Mouse (Mus musculus): Measurements from ENCODE around the gene Blvrb. TPM values are rescaled to one million over a fixed set of nuclear protein-coding genes. Genes with fewer than 3 reads are reported as not detected.
A peak's percentile ranks its signal among the peaks of the same experiment; 100 is the strongest.

The Blvrb gene
- polyA plus RNA-seq, 1 experiment from 2014 or later, result 34.4 TPM

- H3K36me3 ChIP-seq (ENCODE audit: control insufficient read depth, insufficient read depth, low read length), result no peaks in the 10 kb centered on the region
- peak; percentile 55 for DNase-seq (ENCODE audit: low spot score)
- no peak overlapping the region for H3K27ac ChIP-seq (ENCODE audit: low read depth, low read length)
- H3K4me1 ChIP-seq (replicated peaks; ENCODE audit: control insufficient read depth, insufficient read depth, low read length), result peaks cover 10% of the 10 kb centered on the region; the same call in 1 of the 2 replicates
- peak overlapping the region; percentile 54 for H3K4me3 ChIP-seq (ENCODE audit: low read depth, low read length)
- H3K4me2 ChIP-seq (ENCODE audit: low read depth, low read length, severe bottlenecking), result peak overlapping the region; percentile 88
- WGBS, result 2% methylated on average over 18 of the region's 18 CpGs
- H3K9ac ChIP-seq (ENCODE audit: low read length), result peak overlapping the region; percentile 64
- H3K27me3 ChIP-seq (ENCODE audit: control insufficient read depth, insufficient read depth, low read length), result peaks cover 26% of the 10 kb centered on the region
- ATAC-seq (replicated peaks; ENCODE audit: low FRiP score), result no peak
- no peaks in the 10 kb centered on the region; the same call in 1 of the 2 replicates for H3K9me3 ChIP-seq (ENCODE audit: control insufficient read depth, low read length)
Measured at GRCm38 (mm10) chr7:27446051-27446450, 1.7 kb upstream of the Blvrb start.

- ATAC-seq (replicated peaks; ENCODE audit: low FRiP score) (peak; percentile 31), DNase-seq (ENCODE audit: low spot score) (peak; percentile 66)
- Histone ChIP-seq H3K4me1 (replicated peaks; ENCODE audit: control insufficient read depth, insufficient read depth, low read length) (peaks cover 10% of the 10 kb centered on the region; the same call in 1 of the 2 replicates), H3K9ac (ENCODE audit: low read length) (peak overlapping the region; percentile 64), H3K9me3 (ENCODE audit: control insufficient read depth, low read length) (no peaks in the 10 kb centered on the region; the same call in 1 of the 2 replicates), H3K27me3 (ENCODE audit: control insufficient read depth, insufficient read depth, low read length) (peaks cover 26% of the 10 kb centered on the region), H3K4me2 (ENCODE audit: low read depth, low read length, severe bottlenecking) (peak overlapping the region; percentile 93), H3K36me3 (ENCODE audit: control insufficient read depth, insufficient read depth, low read length) (no peaks in the 10 kb centered on the region), H3K27ac (ENCODE audit: low read depth, low read length) (no peak overlapping the region), H3K4me3 (ENCODE audit: low read depth, low read length) (peak overlapping the region; percentile 54)
- WGBS, result 8% methylated on average over 48 of the region's 53 CpGs
Measured at GRCm38 (mm10) chr7:27446521-27447418, 1.0 kb upstream of the Blvrb start.

GRCm38 (mm10) chr7:27448421-27449206 is 836 bp downstream of the Blvrb start:
- 54% methylated on average over 15 of the region's 15 CpGs for WGBS
- Histone ChIP-seq H3K9ac (ENCODE audit: low read length) (peak overlapping the region; percentile 50), H3K4me1 (replicated peaks; ENCODE audit: control insufficient read depth, insufficient read depth, low read length) (peaks cover 10% of the 10 kb centered on the region; the same call in 1 of the 2 replicates), H3K27ac (ENCODE audit: low read depth, low read length) (no peak overlapping the region), H3K36me3 (ENCODE audit: control insufficient read depth, insufficient read depth, low read length) (no peaks in the 10 kb centered on the region), H3K4me2 (ENCODE audit: low read depth, low read length, severe bottlenecking) (peak overlapping the region; percentile 93), H3K9me3 (ENCODE audit: control insufficient read depth, low read length) (no peaks in the 10 kb centered on the region; the same call in 1 of the 2 replicates), H3K27me3 (ENCODE audit: control insufficient read depth, insufficient read depth, low read length) (peaks cover 26% of the 10 kb centered on the region), H3K4me3 (ENCODE audit: low read depth, low read length) (peak overlapping the region; percentile 49)
- no peak; the same call in 1 of the 2 replicates for ATAC-seq (replicated peaks; ENCODE audit: low FRiP score)
- no peak for DNase-seq (ENCODE audit: low spot score)

- Histone ChIP-seq H3K9ac (ENCODE audit: low read length) (no peak overlapping the region), H3K4me2 (ENCODE audit: low read depth, low read length, severe bottlenecking) (no peak overlapping the region), H3K9me3 (ENCODE audit: control insufficient read depth, low read length) (no peaks in the 10 kb centered on the region; the same call in 1 of the 2 replicates), H3K27me3 (ENCODE audit: control insufficient read depth, insufficient read depth, low read length) (peaks cover 26% of the 10 kb centered on the region), H3K27ac (ENCODE audit: low read depth, low read length) (no peak overlapping the region), H3K4me3 (ENCODE audit: low read depth, low read length) (no peak overlapping the region), H3K4me1 (replicated peaks; ENCODE audit: control insufficient read depth, insufficient read depth, low read length) (peaks cover 10% of the 10 kb centered on the region; the same call in 1 of the 2 replicates), H3K36me3 (ENCODE audit: control insufficient read depth, insufficient read depth, low read length) (no peaks in the 10 kb centered on the region)
- ATAC-seq (replicated peaks; ENCODE audit: low FRiP score), result no peak
- DNase-seq (ENCODE audit: low spot score), result no peak
- 56% methylated on average over 10 of the region's 10 CpGs for WGBS
Measured at GRCm38 (mm10) chr7:27449256-27449862, 1.6 kb downstream of the Blvrb start.

GRCm38 (mm10) chr7:27451359-27451758 is 3.6 kb downstream of the Blvrb start:
- WGBS, result 95% methylated on average over 2 of the region's 2 CpGs
- H3K4me3 ChIP-seq (ENCODE audit: low read depth, low read length), result no peak overlapping the region

GRCm38 (mm10) chr7:27452206-27452770 is 4.5 kb downstream of the Blvrb start:
- DNase-seq (ENCODE audit: low spot score) (no peak), ATAC-seq (replicated peaks; ENCODE audit: low FRiP score) (no peak)
- Histone ChIP-seq H3K9me3 (ENCODE audit: control insufficient read depth, low read length) (no peaks in the 10 kb centered on the region), H3K27ac (ENCODE audit: low read depth, low read length) (no peak overlapping the region), H3K9ac (ENCODE audit: low read length) (no peak overlapping the region), H3K4me2 (ENCODE audit: low read depth, low read length, severe bottlenecking) (no peak overlapping the region), H3K4me1 (replicated peaks; ENCODE audit: control insufficient read depth, insufficient read depth, low read length) (peaks cover 4% of the 10 kb centered on the region; the same call in 1 of the 2 replicates), H3K4me3 (ENCODE audit: low read depth, low read length) (no peak overlapping the region), H3K27me3 (ENCODE audit: control insufficient read depth, insufficient read depth, low read length) (peaks cover 6% of the 10 kb centered on the region; the same call in 1 of the 2 replicates), H3K36me3 (ENCODE audit: control insufficient read depth, insufficient read depth, low read length) (no peaks in the 10 kb centered on the region)
- 55% methylated on average over 13 of the region's 13 CpGs for WGBS

More at GRCm38 (mm10) chr7:27451359-27451758, 3.6 kb downstream of the Blvrb start:
- no peak overlapping the region for H3K4me2 ChIP-seq (ENCODE audit: low read depth, low read length, severe bottlenecking)
- ATAC-seq (replicated peaks; ENCODE audit: low FRiP score) (no peak), DNase-seq (ENCODE audit: low spot score) (no peak)
- H3K9ac ChIP-seq (ENCODE audit: low read length), result no peak overlapping the region
- peaks cover 9% of the 10 kb centered on the region; the same call in 1 of the 2 replicates for H3K4me1 ChIP-seq (replicated peaks; ENCODE audit: control insufficient read depth, insufficient read depth, low read length)
- no peaks in the 10 kb centered on the region for H3K9me3 ChIP-seq (ENCODE audit: control insufficient read depth, low read length)
- peaks cover 12% of the 10 kb centered on the region for H3K27me3 ChIP-seq (ENCODE audit: control insufficient read depth, insufficient read depth, low read length)
- no peaks in the 10 kb centered on the region for H3K36me3 ChIP-seq (ENCODE audit: control insufficient read depth, insufficient read depth, low read length)
- H3K27ac ChIP-seq (ENCODE audit: low read depth, low read length), result no peak overlapping the region

GRCm38 (mm10) chr7:27454461-27455121 is 6.8 kb downstream of the Blvrb start:
- ATAC-seq (replicated peaks; ENCODE audit: low FRiP score) (no peak), DNase-seq (ENCODE audit: low spot score) (no peak)
- Histone ChIP-seq H3K9ac (ENCODE audit: low read length) (no peak overlapping the region), H3K4me1 (replicated peaks; ENCODE audit: control insufficient read depth, insufficient read depth, low read length) (no peaks in the 10 kb centered on the region), H3K9me3 (ENCODE audit: control insufficient read depth, low read length) (no peaks in the 10 kb centered on the region), H3K36me3 (ENCODE audit: control insufficient read depth, insufficient read depth, low read length) (no peaks in the 10 kb centered on the region), H3K4me3 (ENCODE audit: low read depth, low read length) (no peak overlapping the region), H3K27ac (ENCODE audit: low read depth, low read length) (no peak overlapping the region), H3K4me2 (ENCODE audit: low read depth, low read length, severe bottlenecking) (no peak overlapping the region), H3K27me3 (ENCODE audit: control insufficient read depth, insufficient read depth, low read length) (no peaks in the 10 kb centered on the region)
- 85% methylated on average over 10 of the region's 10 CpGs for WGBS

All from forebrain, embryonic 11.5 days (tissue).